Mouse (Mus musculus): ENCODE measurements at regions not wholly inside any gene's neighbourhood (a gene's known extent, or its start where the extent isn't known, plus 50 kb on each side); places are given as distances from the start of the nearest gene placed in this dataset.

DNA sequence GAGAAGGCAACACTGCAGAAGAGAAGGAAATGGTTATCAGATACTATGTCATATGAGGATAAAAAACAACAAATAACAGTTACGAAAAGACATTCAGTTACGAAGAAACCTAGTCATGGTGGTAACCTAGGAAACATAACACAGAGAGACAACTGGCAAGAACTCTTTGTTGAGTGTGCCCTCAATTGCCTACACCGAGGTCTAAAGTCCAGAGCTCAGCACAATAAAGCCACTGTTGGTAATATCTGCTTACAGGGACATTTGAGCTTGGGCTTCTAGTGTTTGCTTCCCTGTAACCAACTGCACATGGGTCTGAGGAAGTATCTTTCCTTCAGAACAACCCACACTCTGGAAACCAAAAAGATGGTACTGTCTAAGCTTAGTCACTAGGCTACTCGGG is 309.9 kb downstream of the Rwdd3 start:
- TF ChIP-seq TBP (conservative IDR thresholded peaks at IDR 0.05; ENCODE audit: low read depth, low read length) (no peak), POLR2A (IDR thresholded peaks at IDR 0.05; ENCODE audit: low read depth, low read length) (no peak), USF2 (conservative IDR thresholded peaks at IDR 0.05; ENCODE audit: low read depth, low read length) (no peak), SIN3A (IDR thresholded peaks at IDR 0.05; ENCODE audit: low read length) (no peak), ZMIZ1 (IDR thresholded peaks at IDR 0.05; ENCODE audit: low read depth, low read length) (no peak), CTCF (conservative IDR thresholded peaks at IDR 0.05 in 1 of 2, IDR thresholded peaks at IDR 0.05 in 1 of 2; ENCODE audit: low read depth in 2 of 2, low read length in 2 of 2) (no peak), E2F4 (IDR thresholded peaks at IDR 0.05; ENCODE audit: insufficient replicate concordance, low read depth, low read length) (no peak), MXI1 (IDR thresholded peaks at IDR 0.05; ENCODE audit: low read depth, low read length) (no peak), MEF2A (IDR thresholded peaks at IDR 0.05; ENCODE audit: borderline replicate concordance, low read depth, low read length) (no peak), NRF1 (IDR thresholded peaks at IDR 0.05; ENCODE audit: low read depth, low read length) (no peak), EP300 (IDR thresholded peaks at IDR 0.05; ENCODE audit: low read length) (no peak), USF1 (IDR thresholded peaks at IDR 0.05; ENCODE audit: low read depth, low read length) (no peak), ZC3H11A (IDR thresholded peaks at IDR 0.05; ENCODE audit: low read depth, low read length) (no peak)
